Mouse (Mus musculus) olfactory bulb, adult 2 months (tissue): ENCODE measurements around the gene Foxp1.

ENCODE experiments used
- CTCF ChIP-seq: fragments of 200-500 bp; IDR thresholded peaks from 2 replicates; pipeline ENCODE4 v1.5.1; 2012; ENCODE audit warnings: low read depth, mild to moderate bottlenecking, low read length, moderate library complexity; ENCODE audit not compliant: insufficient read depth
- POLR2A ChIP-seq: fragments of 200-500 bp; IDR thresholded peaks from 2 replicates; pipeline ENCODE4 v1.6.1; 2012; ENCODE audit warnings: mild to moderate bottlenecking, low read depth, low read length, moderate library complexity; ENCODE audit not compliant: insufficient read depth

DNA sequence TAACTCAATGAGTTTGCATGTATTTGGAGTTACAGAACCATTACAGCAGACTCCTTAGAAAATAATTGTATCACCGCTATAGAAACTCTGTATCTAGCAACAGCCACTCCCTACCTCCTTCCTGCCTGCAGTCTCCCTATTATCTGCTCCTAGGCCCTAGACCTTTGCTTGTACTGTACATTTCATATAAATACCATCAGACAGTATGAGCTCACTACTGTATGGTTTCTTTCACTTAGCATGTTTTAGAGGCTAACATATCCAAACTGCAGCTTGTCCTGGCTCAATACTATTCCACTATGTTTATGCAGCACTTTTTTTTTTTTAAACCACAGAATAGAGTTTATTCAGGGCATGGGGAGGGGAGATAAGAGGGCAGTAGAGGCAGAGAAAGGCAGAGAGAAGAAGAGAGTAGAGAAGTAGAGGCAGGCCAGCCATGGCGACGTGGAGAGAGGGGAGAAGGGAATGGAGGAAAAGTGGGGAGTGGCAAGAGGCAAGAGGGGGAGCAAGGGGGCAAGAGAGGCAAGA, 539.1 kb downstream of the Foxp1 start:
- no peak for TF ChIP-seq CTCF
- TF ChIP-seq POLR2A = no peak
